Mouse (Mus musculus): ENCODE results near the gene Iffo1.

DNA sequence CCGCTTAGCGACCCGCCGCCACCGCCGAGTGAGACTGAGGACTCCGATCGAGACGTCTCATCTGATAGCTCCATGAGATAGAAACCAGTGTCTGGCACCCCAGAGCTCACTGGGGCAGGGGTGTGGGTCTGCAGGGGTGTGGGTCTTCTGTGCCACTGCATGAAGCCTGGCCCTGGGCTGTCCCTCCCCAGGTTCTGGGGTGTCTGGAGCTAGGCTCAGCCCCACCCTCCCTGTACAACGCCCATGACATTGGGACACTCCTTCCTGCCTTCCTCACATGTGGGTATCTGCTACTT lies 15.5 kb downstream of the Iffo1 start:
- TF ChIP-seq CTCF (IDR thresholded peaks at IDR 0.05) (no peak), EP300 (IDR thresholded peaks at IDR 0.05) (no peak)

Measured in lung, postnatal 0 days (tissue).